Mouse (Mus musculus) embryonic facial prominence, embryonic 12.5 days (tissue): ENCODE measurements around the gene Rftn1. TPM values are rescaled to one million over a fixed set of nuclear protein-coding genes. Genes with fewer than 3 reads are reported as not detected.

Experiments used
- ATAC-seq: fragments of 200-750 bp; cut with Nextera tagmentation; 2 replicates; pipeline ENCODE4 v1.8.0; 2017; ENCODE audit not compliant: insufficient number of reproducible peaks, insufficient read depth, low FRiP score, low TSS enrichment
- H3K27ac ChIP-seq: fragments of 300-500 bp; sonication (generic); 2 replicates; pipeline ENCODE4 v1.5.1; 2016; ENCODE audit warnings: mild to moderate bottlenecking
- H3K27me3 ChIP-seq: fragments of 300-500 bp; sonication (generic); 2 replicates; pipeline ENCODE4 v1.6.1; 2016; ENCODE audit warnings: mild to moderate bottlenecking, moderate library complexity
- H3K36me3 ChIP-seq: fragments of 300-500 bp; sonication (generic); 2 replicates; pipeline ENCODE4 v1.6.1; 2016; ENCODE audit warnings: mild to moderate bottlenecking
- H3K4me1 ChIP-seq: fragments of 300-500 bp; sonication (generic); 2 replicates; pipeline ENCODE4 v1.6.1; 2016
- H3K4me2 ChIP-seq: fragments of 300-500 bp; sonication (generic); replicated peaks from 2 replicates; pipeline ENCODE4 v1.6.1; 2016; ENCODE audit warnings: mild to moderate bottlenecking, moderate library complexity
- H3K4me3 ChIP-seq: fragments of 300-500 bp; sonication (generic); 2 replicates; pipeline ENCODE4 v1.5.1; 2016; ENCODE audit warnings: mild to moderate bottlenecking
- H3K9ac ChIP-seq: fragments of 300-500 bp; sonication (generic); 2 replicates; pipeline ENCODE4 v1.6.1; 2016; ENCODE audit warnings: mild to moderate bottlenecking, moderate library complexity
- H3K9me3 ChIP-seq: fragments of 300-500 bp; sonication (generic); 2 replicates; pipeline ENCODE4 v1.6.1; 2016; ENCODE audit warnings: mild to moderate bottlenecking, moderate library complexity
- WGBS: fragments of 180-500 bp; shearing (Covaris S2); methylation state at CpG from one replicate; pipeline ENCODE4 v1.1.7; 2016; 5-methylcytosine and 5-hydroxymethylcytosine counted together
- polyA plus RNA-seq: library from polyadenylated mRNA; unstranded; fragments of >200 nt; fragmentation: Nextera tagmentation; extraction: Ambion mirVana; gene quantifications from 2 replicates; pipeline ENCODE4 v1.2.1, GENCODE M21; 2016

Gene Rftn1
- polyA plus RNA-seq, 1 experiment from 2014 or later: 12.1 TPM

DNA sequence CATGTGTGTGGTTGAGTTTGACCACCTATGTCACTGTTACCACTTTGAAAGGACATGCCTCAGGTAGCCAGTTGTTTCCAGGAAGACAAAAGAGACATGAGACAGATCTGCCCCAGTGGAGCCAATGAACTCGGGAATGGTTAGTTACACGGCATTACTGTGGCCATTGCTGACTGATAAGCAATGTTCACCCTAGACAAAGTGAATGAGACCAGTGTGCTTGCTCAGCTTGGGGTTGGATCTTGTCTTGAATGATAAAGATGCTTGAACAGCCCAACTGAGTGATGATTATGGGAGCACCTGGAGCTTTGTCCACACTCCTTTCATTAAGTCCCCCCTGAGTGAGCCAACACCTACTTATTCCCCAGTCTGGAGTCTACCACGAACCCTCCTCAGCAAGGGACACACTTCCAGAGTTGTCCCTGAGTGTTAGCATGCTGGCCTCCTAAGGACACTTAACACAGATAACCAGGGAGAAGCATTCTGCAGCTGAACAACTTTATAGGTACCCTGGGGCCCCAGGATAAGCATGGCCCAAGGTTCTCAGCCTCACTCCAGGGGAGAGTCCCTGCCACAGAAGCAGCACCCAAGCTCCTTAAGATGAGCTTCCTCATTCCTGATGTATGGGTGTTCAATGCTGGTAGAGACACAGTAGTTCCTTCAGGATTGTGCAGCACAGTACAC is 149.6 kb downstream of the Rftn1 start:
- Histone ChIP-seq H3K9ac (no peak overlapping the region), H3K4me3 (no peak overlapping the region), H3K36me3 (no peaks in the 10 kb centered on the region), H3K27ac (no peak overlapping the region), H3K4me1 (no peaks in the 10 kb centered on the region), H3K27me3 (no peaks in the 10 kb centered on the region), H3K4me2 (no peak overlapping the region), H3K9me3 (no peaks in the 10 kb centered on the region)
- WGBS: 81% methylated on average over 3 of the region's 3 CpGs
- ATAC-seq: no peak

DNA sequence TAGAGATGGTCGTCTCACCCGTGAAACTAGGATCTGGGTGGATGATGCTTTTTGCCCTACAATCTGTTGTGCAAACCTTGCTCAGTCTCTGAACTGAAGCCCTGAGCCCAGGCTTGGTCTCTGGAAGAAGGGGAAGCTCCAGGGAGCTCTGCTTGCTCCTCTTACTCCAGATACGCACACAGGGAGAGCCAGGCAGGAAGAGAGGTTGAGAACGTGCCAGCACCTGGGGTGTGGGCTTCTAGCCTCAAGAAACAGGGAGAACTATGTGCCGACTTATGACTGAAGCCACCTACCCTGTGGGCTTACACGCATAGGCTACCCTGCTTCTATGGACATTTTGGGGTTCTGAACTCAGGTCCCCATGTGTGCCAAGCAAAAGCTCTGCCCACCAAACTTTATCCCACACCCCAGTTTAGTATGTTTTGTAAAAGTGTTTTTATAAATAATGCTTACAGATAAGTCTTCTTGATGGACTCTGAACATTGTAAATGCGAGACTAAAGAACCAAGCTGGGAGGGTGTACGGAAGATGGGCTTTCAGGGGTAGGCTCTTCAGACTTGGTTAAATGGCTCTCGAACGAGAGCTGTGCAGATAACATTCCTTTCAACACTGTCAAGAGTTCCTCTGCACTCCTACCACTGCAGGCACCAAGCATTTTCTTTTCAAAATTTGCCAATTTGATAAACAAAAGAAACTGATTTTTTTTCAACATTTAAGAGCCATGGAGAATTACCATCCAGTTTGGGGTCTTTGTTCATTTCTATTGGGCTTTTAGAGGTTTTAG is 152.4 kb downstream of the Rftn1 start:
- Histone ChIP-seq H3K36me3 (no peaks in the 10 kb centered on the region), H3K9ac (no peak overlapping the region), H3K9me3 (no peaks in the 10 kb centered on the region), H3K4me2 (no peak overlapping the region), H3K4me1 (no peaks in the 10 kb centered on the region), H3K4me3 (no peak overlapping the region), H3K27ac (no peak overlapping the region), H3K27me3 (no peaks in the 10 kb centered on the region)
- no peak for ATAC-seq
- 81% methylated on average over 10 of the region's 10 CpGs for WGBS

DNA sequence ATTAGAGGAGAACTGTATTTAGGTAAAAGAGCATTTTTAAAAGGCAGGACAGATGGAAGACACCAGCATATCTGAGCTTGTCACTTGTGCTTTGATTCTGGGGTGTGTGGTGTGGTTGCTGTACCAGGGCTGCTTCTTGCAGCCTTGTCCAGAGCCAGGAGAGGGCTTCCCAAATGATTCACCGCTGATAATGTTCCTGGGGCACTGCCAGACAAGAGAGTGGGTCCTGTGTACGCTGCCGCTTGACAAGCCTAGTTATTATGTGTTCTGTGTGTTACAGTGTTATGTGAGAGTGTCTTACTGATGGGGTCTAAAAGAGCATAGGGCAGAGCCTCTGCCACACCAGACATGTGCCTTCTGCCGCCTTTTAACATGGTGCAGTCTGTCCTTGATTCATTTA is 153.1 kb downstream of the Rftn1 start:
- Histone ChIP-seq H3K36me3 (no peaks in the 10 kb centered on the region), H3K9me3 (no peaks in the 10 kb centered on the region), H3K27ac (no peak overlapping the region), H3K27me3 (no peaks in the 10 kb centered on the region), H3K4me2 (no peak overlapping the region), H3K9ac (no peak overlapping the region), H3K4me3 (no peak overlapping the region), H3K4me1 (no peaks in the 10 kb centered on the region)
- 89% methylated on average over 4 of the region's 4 CpGs for WGBS
- ATAC-seq: no peak

DNA sequence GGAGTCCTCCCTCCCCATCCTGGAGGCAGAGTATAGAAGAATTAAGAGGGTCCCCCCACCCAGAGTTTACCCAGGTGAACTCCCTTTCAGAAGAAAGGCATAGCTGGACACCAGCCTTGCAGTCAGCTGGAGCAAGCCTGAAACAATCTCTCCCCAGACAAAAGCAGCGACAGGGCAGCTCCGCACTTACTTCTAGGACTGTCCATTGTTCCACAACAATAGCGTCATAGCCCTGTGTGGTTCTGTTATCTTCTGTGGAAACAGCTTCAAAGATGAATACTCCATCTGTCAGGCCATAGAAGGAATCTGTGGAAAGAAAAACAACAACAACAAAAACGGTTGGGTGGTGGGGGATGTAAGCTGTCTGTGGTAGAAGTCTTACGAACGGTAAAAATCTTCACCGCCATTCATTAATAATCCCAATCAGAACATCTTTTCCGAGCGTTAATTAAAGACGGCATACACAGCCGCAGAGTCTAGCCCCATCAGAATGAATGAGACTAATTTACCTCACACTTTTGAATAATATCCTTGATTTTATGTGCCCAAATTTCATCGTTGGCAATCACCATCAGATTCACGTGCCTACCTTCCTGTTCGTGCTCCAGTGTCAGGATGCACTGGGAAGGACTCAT is 153.6 kb downstream of the Rftn1 start:
- Histone ChIP-seq H3K9me3 (no peaks in the 10 kb centered on the region), H3K4me3 (no peak overlapping the region), H3K27ac (no peak overlapping the region), H3K27me3 (no peaks in the 10 kb centered on the region), H3K36me3 (no peaks in the 10 kb centered on the region), H3K9ac (no peak overlapping the region), H3K4me1 (no peaks in the 10 kb centered on the region), H3K4me2 (no peak overlapping the region)
- WGBS: 87% methylated on average over 14 of the region's 14 CpGs
- ATAC-seq: no peak

DNA sequence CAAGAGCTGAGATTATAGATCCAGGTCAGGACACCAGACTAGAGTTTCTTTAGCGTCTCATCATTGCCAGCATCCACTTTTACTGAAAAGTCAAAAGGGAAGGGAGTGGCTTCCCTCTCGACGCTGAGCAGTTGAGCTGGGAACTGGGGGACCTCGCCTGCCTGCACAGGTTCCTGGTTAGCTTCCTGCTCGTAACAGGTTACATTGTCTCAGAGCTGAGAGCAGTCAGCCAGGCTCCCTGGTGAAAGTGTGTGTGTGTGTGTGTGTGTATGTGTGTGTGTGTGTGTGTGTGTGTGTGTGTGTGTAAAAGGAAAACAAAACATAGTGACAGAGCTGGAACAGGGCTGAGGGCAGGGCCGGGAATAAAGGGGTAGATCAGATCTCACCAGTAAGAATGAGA is 156.8 kb downstream of the Rftn1 start:
- no peaks in the 10 kb centered on the region for H3K27me3 ChIP-seq
- 76% methylated on average over 6 of the region's 6 CpGs for WGBS
- H3K4me2 ChIP-seq: no peak overlapping the region
- H3K27ac ChIP-seq: no peak overlapping the region
- no peak overlapping the region for H3K9ac ChIP-seq
- H3K9me3 ChIP-seq: no peaks in the 10 kb centered on the region
- H3K36me3 ChIP-seq: no peaks in the 10 kb centered on the region
- no peak overlapping the region for H3K4me3 ChIP-seq
- H3K4me1 ChIP-seq: no peaks in the 10 kb centered on the region
- no peak for ATAC-seq

DNA sequence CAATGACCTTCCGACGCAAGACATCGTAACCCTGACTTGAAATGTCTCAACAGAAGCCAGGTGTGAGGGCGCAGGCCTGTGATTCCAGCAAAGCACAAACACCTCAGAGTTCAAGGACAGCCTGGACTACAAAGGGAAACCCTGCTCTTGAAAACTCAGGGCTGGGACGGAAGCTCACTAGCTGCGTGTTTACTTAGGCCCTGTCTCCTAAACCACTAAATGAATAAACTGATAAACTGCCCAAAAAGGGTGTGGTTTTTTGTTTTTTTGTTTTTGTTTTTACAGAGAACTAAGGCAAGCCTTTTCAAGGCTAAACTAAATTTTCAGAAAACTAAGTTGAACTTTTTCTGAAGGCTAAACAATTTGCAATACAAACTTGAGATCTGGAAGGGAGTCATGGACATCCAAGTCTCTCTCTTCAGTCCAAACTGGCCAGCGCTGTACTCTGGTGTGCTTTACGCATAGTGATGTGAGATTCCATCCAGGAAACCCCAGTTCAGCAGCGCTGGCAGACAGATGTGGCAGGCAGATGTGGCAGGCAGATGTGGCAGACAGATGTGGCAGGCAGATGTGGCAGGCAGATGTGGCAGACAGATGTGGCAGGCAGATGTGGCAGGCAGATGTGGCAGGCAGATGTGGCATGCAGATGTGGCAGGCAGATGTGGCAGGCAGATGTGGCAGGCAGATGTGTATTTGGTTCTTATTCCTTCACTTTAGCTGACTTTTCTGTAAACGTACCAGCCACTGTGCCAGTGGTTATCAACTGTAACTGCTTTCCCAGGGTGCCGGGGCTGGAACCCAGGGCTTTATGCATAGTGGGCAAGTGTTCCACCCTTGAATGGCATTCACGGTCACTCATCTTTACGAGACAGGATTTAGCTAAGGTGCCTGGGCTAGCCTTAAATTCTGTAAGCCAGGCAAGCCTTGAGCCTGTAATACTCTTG is 158.7 kb downstream of the Rftn1 start:
- H3K36me3 ChIP-seq: no peaks in the 10 kb centered on the region
- H3K27me3 ChIP-seq: no peaks in the 10 kb centered on the region
- no peak overlapping the region for H3K27ac ChIP-seq
- ATAC-seq: no peak
- H3K4me1 ChIP-seq: no peaks in the 10 kb centered on the region
- no peak overlapping the region for H3K9ac ChIP-seq
- H3K9me3 ChIP-seq: no peaks in the 10 kb centered on the region
- H3K4me3 ChIP-seq: no peak overlapping the region
- 89% methylated on average over 13 of the region's 13 CpGs for WGBS
- H3K4me2 ChIP-seq: no peak overlapping the region

DNA sequence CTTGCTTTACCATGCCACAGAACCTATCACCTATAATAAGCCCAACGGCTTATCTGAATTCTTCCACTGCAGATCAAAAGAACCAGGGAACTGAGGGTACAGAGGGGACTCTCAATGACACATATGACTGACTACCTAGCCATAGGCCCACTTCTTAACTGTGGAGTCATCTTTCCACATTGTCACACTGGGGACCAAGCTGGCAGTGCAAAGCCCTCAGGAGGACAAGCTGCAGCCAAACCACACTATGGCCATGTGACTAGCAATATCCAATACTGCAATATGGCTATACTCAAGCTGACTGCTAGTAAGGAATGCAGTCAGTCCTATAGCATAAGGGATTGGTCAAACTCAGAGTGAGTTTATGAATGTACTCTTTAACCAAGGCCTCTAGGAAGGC is 164.8 kb downstream of the Rftn1 start:
- Histone ChIP-seq H3K9ac (no peak overlapping the region), H3K9me3 (no peaks in the 10 kb centered on the region), H3K36me3 (no peaks in the 10 kb centered on the region), H3K4me1 (no peaks in the 10 kb centered on the region), H3K27ac (no peak overlapping the region), H3K27me3 (no peaks in the 10 kb centered on the region), H3K4me3 (no peak overlapping the region), H3K4me2 (no peak overlapping the region)
- ATAC-seq: no peak
- WGBS: 83% methylated on average over 1 of the region's 1 CpGs

DNA sequence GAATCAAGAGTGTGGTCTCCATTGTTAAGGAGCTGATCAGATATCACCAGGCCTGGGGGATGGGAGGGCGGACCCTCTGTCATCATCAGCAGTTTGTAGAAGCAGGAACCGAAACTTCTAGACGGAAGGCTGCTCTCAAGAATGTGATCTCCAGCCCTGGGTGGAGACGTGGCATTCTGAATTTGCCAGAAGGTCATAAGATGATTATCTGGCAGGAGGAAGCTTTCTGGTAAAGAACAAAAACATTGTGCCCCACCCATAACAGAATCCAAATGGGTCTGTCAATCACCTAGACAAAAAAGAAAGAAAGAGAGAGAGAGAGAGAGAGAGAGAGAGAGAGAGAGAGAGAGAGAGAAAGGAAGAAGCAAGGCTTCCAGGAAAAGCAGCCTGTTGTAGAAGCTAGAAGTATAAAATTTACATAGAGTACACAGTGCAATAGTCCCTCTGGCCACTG is 165.3 kb downstream of the Rftn1 start:
- 52% methylated on average over 4 of the region's 4 CpGs for WGBS
- Histone ChIP-seq H3K9me3 (no peaks in the 10 kb centered on the region), H3K4me2 (no peak overlapping the region), H3K27me3 (no peaks in the 10 kb centered on the region), H3K36me3 (no peaks in the 10 kb centered on the region), H3K9ac (no peak overlapping the region), H3K27ac (no peak overlapping the region), H3K4me3 (no peak overlapping the region), H3K4me1 (no peaks in the 10 kb centered on the region)
- no peak for ATAC-seq

GRCm38 (mm10) chr17:50021400-50021799 is 169.1 kb downstream of the Rftn1 start:
- Histone ChIP-seq H3K4me2 (no peak overlapping the region), H3K27ac (no peak overlapping the region)
- no peak for ATAC-seq

DNA sequence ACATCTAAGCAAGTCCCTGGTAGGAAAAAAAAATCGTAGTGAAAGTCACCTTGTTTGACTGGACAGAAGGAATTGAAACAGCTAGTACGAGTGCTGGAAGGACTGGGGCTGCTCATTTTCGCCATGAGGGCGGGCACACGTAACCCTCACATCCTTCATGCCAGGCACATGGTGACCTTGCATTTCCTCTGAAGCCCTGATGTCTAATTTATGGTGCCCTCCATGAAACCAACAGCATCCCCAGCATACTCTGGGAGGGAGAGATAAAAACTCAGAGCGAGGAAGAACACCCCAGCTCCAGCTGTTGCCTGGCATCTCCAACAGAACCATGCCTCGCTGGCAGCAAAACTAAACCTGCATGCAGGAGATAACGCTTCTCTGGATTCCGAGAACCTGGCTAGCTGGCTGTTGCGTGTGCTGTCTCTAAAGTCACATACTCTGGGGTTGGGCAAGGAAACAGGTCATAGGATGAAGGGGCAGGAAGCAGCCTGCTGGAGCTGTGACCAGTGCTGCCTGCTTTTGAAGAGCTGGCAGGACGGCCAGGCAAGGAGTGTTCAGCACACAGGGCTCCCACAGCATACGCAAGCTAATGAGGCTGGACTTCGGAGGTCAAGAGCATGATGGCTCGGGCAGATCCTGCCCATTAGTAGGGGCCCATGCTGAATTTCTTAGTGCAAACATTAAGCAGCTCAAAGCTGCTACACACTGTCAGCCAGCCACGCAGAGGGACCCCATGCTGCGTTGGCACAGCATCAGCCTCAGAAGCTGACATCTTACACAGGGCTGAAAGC is 170.1 kb downstream of the Rftn1 start:
- peak; percentile 52; the same call in 1 of the 2 replicates for ATAC-seq
- H3K4me2 ChIP-seq: no peak overlapping the region
- no peak overlapping the region for H3K4me3 ChIP-seq
- no peaks in the 10 kb centered on the region for H3K27me3 ChIP-seq
- no peak overlapping the region for H3K9ac ChIP-seq
- H3K36me3 ChIP-seq: no peaks in the 10 kb centered on the region
- no peak overlapping the region for H3K27ac ChIP-seq
- no peaks in the 10 kb centered on the region for H3K4me1 ChIP-seq
- WGBS: 69% methylated on average over 16 of the region's 16 CpGs
- H3K9me3 ChIP-seq: no peaks in the 10 kb centered on the region

More at GRCm38 (mm10) chr17:50021400-50021799, 169.1 kb downstream of the Rftn1 start:
- Histone ChIP-seq H3K4me3 (no peak overlapping the region), H3K9ac (no peak overlapping the region), H3K4me1 (no peaks in the 10 kb centered on the region), H3K36me3 (no peaks in the 10 kb centered on the region), H3K27me3 (no peaks in the 10 kb centered on the region), H3K9me3 (no peaks in the 10 kb centered on the region)
- 47% methylated on average over 4 of the region's 4 CpGs for WGBS

GRCm38 (mm10) chr17:50019819-50020210 is 170.7 kb downstream of the Rftn1 start:
- ATAC-seq: no peak
- H3K27ac ChIP-seq: no peak overlapping the region
- WGBS: 87% methylated on average over 3 of the region's 3 CpGs
- no peaks in the 10 kb centered on the region for H3K36me3 ChIP-seq
- H3K27me3 ChIP-seq: no peaks in the 10 kb centered on the region
- no peak overlapping the region for H3K9ac ChIP-seq
- H3K4me1 ChIP-seq: no peaks in the 10 kb centered on the region
- no peaks in the 10 kb centered on the region for H3K9me3 ChIP-seq
- no peak overlapping the region for H3K4me2 ChIP-seq
- H3K4me3 ChIP-seq: no peak overlapping the region
